Mouse (Mus musculus) liver, embryonic 14.5 days (tissue): ENCODE measurements around the gene Lamc1. TPM values are rescaled to one million over a fixed set of nuclear protein-coding genes. Genes with fewer than 3 reads are reported as not detected.

Experiments used
- ATAC-seq: fragments of 200-750 bp; cut with Nextera tagmentation; 2 replicates; pipeline ENCODE4 v1.8.0; 2017; ENCODE audit warnings: moderate number of reproducible peaks, mild to moderate bottlenecking, moderate library complexity; ENCODE audit not compliant: insufficient read depth
- DNase-seq, 3 experiments: peaks; one replicate each; pipeline ENCODE4 v3.0.0-alpha.2; 2012 to 2013; ENCODE audit warnings: low read depth in 3 of 3, low spot score in 3 of 3
- H3K27ac ChIP-seq: fragments of 300-500 bp; sonication (generic); 2 replicates; pipeline ENCODE4 v1.5.1; 2014; ENCODE audit warnings: moderate library complexity, mild to moderate bottlenecking, control low read depth, inconsistent platforms
- H3K27me3 ChIP-seq: fragments of 300-500 bp; sonication (generic); 2 replicates; pipeline ENCODE4 v1.6.1; 2014; ENCODE audit warnings: mild to moderate bottlenecking, low read length, moderate library complexity; ENCODE audit not compliant: control insufficient read depth, insufficient read depth
- H3K36me3 ChIP-seq: fragments of 300-500 bp; sonication (generic); replicated peaks from 2 replicates; pipeline ENCODE4 v1.6.1; 2014; ENCODE audit warnings: low read depth; ENCODE audit not compliant: control insufficient read depth, insufficient read depth
- H3K4me1 ChIP-seq, 2 experiments: fragments of 200-500 bp in 1 of 2; fragments of 300-500 bp in 1 of 2; sonication (generic) in 1 of 2; replicated peaks; 2 replicates each; pipeline ENCODE4 v1.6.1; 2012 to 2014; ENCODE audit warnings: antibody characterized with exemption in 1 of 2, inconsistent platforms in 1 of 2, low read length in 1 of 2; ENCODE audit not compliant: control insufficient read depth in 2 of 2, insufficient read depth in 2 of 2
- H3K4me2 ChIP-seq: fragments of 300-500 bp; sonication (generic); 2 replicates; pipeline ENCODE4 v1.6.1; 2014; ENCODE audit warnings: low read depth, mild to moderate bottlenecking, control low read depth, moderate library complexity
- H3K4me3 ChIP-seq, 2 experiments: fragments of 200-500 bp in 1 of 2; fragments of 300-500 bp in 1 of 2; sonication (generic) in 1 of 2; 2 replicates each; pipeline ENCODE4 v1.5.1; 2012 to 2014; ENCODE audit warnings: low read depth in 2 of 2, low read length in 2 of 2, mild to moderate bottlenecking in 2 of 2, control low read depth in 1 of 2, inconsistent platforms in 1 of 2, moderate library complexity in 1 of 2; ENCODE audit not compliant: insufficient read depth in 1 of 2
- H3K9ac ChIP-seq: fragments of 300-500 bp; sonication (generic); replicated peaks from 2 replicates; pipeline ENCODE4 v1.6.1; 2014; ENCODE audit warnings: mild to moderate bottlenecking, control low read depth, moderate library complexity
- H3K9me3 ChIP-seq: fragments of 300-500 bp; sonication (generic); 2 replicates; pipeline ENCODE4 v1.6.1; 2016; ENCODE audit warnings: low read length, mixed read lengths; ENCODE audit not compliant: control insufficient read depth
- CTCF ChIP-seq: IDR thresholded peaks from 2 replicates; pipeline ENCODE4 v1.5.1; 2016; ENCODE audit warnings: antibody characterized with exemption, low read depth, control low read depth
- EP300 ChIP-seq: IDR thresholded peaks from 2 replicates; pipeline ENCODE4 v1.6.1; 2016; ENCODE audit warnings: antibody characterized with exemption, low read depth
- WGBS: fragments of 180-500 bp; shearing (Covaris S2); extraction: QIAGEN DNeasy Blood & Tissue Kit; methylation state at CpG from one replicate; pipeline ENCODE4 v1.1.7; 2014; ENCODE audit not compliant: insufficient replicate concordance; 5-methylcytosine and 5-hydroxymethylcytosine counted together
- polyA plus RNA-seq, 2 experiments: library from polyadenylated mRNA; depleted of rRNA in 1 of 2; stranded (reverse) in 1 of 2; unstranded in 1 of 2; fragments of >200 nt; fragmentation: Nextera tagmentation in 1 of 2; extraction: Ambion mirVana in 1 of 2; gene quantifications; 2 replicates each; pipeline versions ENCODE4 v1.2.1 to v1.2.3; 2012 to 2014

The Lamc1 gene
- polyA plus RNA-seq, 2 experiments: 7.5 to 10.8 TPM

GRCm38 (mm10) chr1:153312992-153313391 is 19.6 kb downstream of the Lamc1 start:
- Histone ChIP-seq H3K36me3 (no peaks in the 10 kb centered on the region), H3K4me2 (no peak overlapping the region), H3K27ac (no peak overlapping the region), H3K9me3 (no peaks in the 10 kb centered on the region), H3K4me3 (no peak overlapping the region), H3K9ac (no peak overlapping the region), H3K4me1 (peaks cover 2 to 20% of the 10 kb centered on the region in 2 experiments), H3K27me3 (no peaks in the 10 kb centered on the region)
- TF ChIP-seq EP300 (no peak), CTCF (no peak)
- no peak for ATAC-seq
- 51% methylated on average over 5 of the region's 5 CpGs for WGBS
- DNase-seq: no peak

- no peak for DNase-seq
- Histone ChIP-seq H3K4me3 (no peak overlapping the region), H3K27me3 (no peaks in the 10 kb centered on the region), H3K4me1 (peaks cover 6 to 29% of the 10 kb centered on the region in 2 experiments), H3K4me2 (no peak overlapping the region), H3K27ac (no peak overlapping the region), H3K9me3 (no peaks in the 10 kb centered on the region), H3K9ac (no peak overlapping the region), H3K36me3 (no peaks in the 10 kb centered on the region)
- no peak for ATAC-seq
- no peak for TF ChIP-seq CTCF
- TF ChIP-seq EP300: no peak
- WGBS: 67% methylated on average over 5 of the region's 5 CpGs
Observed at GRCm38 (mm10) chr1:153310190-153310589, 22.4 kb downstream of the Lamc1 start.

GRCm38 (mm10) chr1:153309310-153309709 is 23.3 kb downstream of the Lamc1 start:
- Histone ChIP-seq H3K4me1 (peaks cover 6 to 29% of the 10 kb centered on the region in 2 experiments), H3K27me3 (no peaks in the 10 kb centered on the region), H3K36me3 (no peaks in the 10 kb centered on the region), H3K9ac (no peak overlapping the region), H3K4me3 (no peak overlapping the region), H3K9me3 (no peaks in the 10 kb centered on the region), H3K4me2 (no peak overlapping the region), H3K27ac (no peak overlapping the region)
- DNase-seq (no peak), ATAC-seq (no peak)
- WGBS: 52% methylated on average over 4 of the region's 4 CpGs
- TF ChIP-seq EP300 (no peak), CTCF (no peak)

- Histone ChIP-seq H3K4me2 (no peak overlapping the region), H3K4me1 (peaks cover 6 to 29% of the 10 kb centered on the region in 2 experiments), H3K9me3 (no peaks in the 10 kb centered on the region), H3K27me3 (no peaks in the 10 kb centered on the region), H3K27ac (no peak overlapping the region), H3K36me3 (no peaks in the 10 kb centered on the region), H3K4me3 (no peak overlapping the region), H3K9ac (no peak overlapping the region)
- WGBS: 58% methylated on average over 10 of the region's 10 CpGs
- ATAC-seq: no peak
- no peak for TF ChIP-seq EP300
- no peak for TF ChIP-seq CTCF
- no peak for DNase-seq
Observed at GRCm38 (mm10) chr1:153308915-153309296, 23.7 kb downstream of the Lamc1 start.

DNA sequence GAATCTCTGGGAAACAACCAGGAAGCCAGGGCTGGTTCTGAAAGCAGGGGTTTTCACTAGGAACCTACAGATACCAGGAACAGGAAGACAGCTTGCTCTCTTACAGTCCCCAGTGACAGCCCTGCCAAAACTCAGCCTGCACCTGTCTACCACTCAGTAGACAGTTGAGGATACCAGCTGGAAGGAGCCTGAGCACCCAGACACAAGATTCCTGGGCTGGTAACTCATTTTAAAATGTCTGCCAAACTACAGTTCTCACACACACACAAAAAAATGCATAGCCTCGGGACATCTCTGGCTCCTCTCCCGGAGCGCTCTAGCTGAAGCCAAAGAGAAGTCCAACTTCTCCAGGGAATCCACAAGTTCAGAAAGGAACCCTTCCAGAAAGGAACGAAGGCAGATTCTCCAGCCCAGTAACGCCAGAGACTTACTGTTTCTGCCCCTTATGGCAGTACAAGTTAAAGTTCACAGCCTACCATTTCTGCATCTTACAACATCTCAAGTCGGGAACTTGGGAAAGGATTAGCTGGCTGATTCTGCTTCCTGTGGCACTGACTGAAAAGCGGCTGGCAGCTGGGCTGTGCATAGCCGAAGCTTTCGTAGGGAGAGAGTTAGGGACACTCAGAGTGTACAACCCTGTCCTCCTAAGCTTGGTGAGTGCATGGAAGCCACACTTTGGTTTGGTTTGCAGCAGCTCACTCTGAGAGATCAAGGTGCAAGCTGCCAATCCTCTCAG is 24.2 kb downstream of the Lamc1 start:
- ATAC-seq: peak; percentile 24; the same call in 1 of the 2 replicates
- WGBS: 73% methylated on average over 9 of the region's 9 CpGs

More for the DNA sequence above, 24.2 kb downstream of the Lamc1 start:
- no peaks in the 10 kb centered on the region for H3K9me3 ChIP-seq
- peak overlapping the region; percentile 4; the same call in 1 of the 2 replicates for H3K4me2 ChIP-seq
- TF ChIP-seq EP300 (no peak), CTCF (no peak)
- no peak overlapping the region for H3K4me3 ChIP-seq
- no peak overlapping the region for H3K9ac ChIP-seq
- no peak for DNase-seq
- H3K27me3 ChIP-seq: no peaks in the 10 kb centered on the region
- no peaks in the 10 kb centered on the region for H3K36me3 ChIP-seq
- peaks cover 6 to 31% of the 10 kb centered on the region in 2 experiments for H3K4me1 ChIP-seq
- H3K27ac ChIP-seq: no peak overlapping the region
